Mouse (Mus musculus) cerebellum, postnatal 36 days (tissue): Measurements from ENCODE around the gene Rec114.

ENCODE experiments used
- DNase-seq, 2 experiments: peaks; one replicate each; pipeline ENCODE4 v3.0.0; 2021 to 2022; ENCODE audit warnings: mixed read lengths in 2 of 2

Gene Rec114

DNA sequence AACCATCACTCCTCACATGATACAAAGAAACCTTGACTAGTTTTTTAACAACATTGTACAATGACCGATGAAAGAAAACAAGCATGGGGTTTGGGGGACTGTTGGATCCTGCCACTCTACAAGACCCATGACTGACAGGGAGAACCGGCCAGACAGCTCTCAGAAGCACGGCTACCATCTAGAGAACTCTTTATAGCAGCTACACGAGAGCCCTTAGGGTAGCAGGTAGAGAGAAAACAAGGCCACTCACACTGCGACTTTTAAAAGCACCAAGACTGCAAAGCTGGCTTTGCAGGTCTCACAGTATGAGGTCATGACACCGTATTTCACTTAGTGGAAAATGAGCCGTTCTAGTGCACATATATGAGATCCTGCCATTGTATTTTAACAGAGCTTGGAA is 33.1 kb downstream of the Rec114 start:
- no peak for DNase-seq

DNA sequence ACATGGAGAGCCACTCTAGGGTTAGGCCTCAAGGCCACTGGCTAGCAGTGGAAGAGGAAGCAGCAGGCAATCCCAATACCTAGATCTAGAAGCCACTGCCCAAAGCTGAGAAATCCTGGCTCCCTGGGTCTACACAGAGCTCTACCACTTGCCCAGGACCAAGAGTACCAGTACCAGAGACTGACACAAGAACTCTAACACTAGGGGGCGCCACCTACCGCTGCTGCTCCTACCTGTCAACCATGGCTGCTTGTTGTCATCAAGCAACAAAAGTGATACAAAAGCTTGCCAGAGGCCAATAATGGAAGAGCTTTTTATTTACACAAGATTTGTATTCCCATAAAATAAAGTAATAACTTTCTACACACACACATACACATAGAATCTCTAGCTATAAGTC is 33.8 kb downstream of the Rec114 start:
- DNase-seq = peak; percentile 66 to 72

DNA sequence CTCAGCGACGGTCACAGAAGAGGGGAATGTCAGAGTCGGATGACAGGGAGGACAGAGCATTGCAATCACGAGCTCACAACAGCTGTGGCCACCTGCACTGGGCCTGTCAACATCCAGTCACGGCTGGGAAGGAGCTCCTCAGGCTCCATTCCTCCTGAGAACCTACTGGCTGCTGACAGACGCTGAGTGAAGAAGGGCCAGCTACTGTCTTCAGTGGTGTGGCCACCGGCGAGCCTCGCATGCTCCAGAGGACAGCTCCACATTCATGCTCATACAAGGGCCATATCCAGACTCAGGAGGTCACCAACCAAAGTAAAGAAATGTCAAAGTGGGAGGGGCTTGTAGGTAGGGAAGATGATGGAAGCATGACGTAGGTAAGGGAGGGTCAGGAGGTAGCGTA is 36.0 kb downstream of the Rec114 start:
- no peak for DNase-seq

DNA sequence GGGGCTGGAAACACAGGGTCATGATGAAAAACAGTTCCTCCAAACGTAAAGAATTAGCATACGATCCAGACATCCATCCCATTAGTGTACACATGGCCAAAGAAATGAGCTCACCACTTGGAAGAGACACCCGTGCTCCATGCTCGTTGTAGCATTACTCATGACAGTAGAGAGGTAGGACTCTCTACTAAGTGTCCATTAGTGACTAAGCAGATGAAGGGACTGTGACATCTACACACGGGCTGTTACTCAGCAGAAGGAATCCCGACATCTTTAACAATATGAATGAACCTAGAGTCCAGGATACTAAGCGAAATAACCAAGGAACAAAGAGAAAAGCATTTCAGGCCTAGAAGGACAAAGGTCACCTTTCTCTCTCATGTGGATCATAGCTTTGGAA is 37.7 kb downstream of the Rec114 start:
- DNase-seq = no peak

DNA sequence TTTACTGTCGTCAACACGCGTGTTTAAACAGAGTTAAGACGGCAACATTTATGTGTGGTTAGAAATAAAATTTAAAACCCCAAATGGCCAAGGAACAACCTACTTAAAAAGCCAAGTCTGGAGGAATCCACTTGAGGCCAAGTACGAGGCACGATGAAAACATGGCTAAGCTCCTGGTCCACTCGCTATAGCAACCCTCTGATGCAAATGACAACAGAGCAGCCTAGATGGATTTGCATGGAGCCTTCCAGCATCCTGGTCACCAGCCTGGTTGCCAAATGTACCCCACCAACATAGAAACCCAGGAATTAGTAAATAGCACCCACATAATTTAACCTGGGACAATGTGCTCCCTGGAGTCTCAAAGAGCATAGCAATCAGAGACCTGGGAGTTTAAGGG is 40.0 kb downstream of the Rec114 start:
- no peak for DNase-seq

DNA sequence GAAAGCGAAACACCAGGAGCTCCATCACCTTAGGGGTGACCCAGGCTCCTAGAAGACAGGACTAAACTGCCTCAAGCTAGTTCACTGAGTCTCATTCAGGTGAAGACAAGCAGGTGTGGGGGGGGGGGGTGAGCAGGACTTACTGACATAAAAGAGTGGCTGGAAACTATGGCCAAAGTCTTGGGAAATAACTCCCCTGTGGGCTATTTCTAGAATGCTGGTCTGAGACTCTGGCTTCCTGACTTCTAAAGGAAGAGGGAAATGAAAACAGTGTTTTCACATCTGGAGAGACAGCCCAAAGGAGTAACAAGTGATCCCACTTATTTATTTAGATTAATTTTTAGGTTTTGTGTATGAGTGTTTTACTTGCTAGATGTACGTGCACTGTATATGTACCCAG is 42.0 kb downstream of the Rec114 start:
- DNase-seq = no peak

DNA sequence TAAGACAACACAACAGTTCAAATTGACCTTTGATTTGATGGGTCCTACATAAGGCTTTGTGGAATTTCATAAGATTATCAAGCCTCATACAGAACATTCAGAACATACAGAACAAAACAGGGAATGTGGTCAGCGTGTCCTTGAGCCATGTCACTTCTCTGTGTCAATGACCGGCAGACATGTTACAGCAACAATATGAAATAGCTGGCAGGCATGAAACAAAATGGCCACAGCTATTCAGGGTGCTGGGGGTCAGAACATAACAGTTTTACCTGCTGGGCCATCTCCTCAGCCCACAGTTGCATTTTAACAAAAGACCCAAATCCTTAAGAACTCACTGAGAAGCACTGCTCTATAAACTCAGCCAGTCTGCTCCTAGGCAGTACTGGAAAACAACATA is 45.3 kb downstream of the Rec114 start:
- no peak for DNase-seq

DNA sequence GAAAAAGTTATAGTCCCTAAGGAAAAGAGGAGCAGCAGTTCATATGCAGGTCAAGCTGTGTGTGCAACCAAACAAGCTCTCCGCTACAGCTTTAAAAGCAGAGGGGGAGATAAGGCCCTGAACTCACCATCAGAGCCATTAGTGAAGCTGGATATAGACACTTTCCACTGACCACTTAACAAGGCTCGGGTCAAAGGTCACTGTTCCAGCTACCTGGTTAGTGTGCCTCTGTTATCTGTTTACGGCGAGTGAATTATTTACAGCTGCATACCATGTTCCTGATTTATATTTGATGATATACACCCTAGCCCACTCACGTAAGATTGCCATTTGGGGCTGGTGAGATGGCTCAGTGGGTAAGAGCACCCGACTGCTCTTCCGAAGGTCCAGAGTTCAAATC is 52.3 kb downstream of the Rec114 start:
- no peak for DNase-seq

DNA sequence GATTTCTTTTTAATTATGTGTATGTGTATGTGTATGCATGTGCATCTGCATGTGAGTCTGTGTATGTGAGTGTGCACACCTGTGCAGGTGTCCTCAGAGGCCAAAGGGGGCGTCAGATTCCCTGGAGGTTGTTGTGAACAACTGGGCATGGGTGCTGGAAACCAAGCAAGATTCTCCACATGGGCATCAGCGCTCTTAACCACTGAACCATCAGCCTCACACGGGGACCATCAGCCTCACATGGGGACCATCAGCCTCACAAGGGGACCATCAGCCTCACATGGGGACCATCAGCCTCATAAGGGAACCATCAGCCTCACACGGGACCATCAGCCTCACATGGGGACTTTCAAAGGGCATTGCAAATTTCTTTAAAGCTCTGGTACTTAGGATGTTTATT is 53.1 kb downstream of the Rec114 start:
- no peak for DNase-seq

DNA sequence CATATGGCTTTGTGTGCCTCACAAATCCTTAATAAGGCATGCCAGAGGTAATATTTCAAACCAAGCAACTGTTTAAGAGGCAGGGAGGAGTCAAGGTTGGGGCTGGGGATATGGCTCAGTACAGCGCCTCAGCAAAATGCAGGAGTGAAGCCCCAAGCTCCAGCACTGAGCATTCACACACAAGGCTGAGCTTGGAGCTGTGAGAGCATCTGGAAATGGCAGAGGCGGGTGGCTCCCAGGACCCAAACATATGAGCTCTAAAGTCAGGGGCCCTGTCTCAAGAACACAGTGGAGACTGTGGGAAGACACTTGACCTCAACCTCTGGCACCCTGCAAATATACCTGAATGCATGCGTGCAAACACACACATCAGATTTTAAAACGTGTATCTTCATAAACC is 55.7 kb downstream of the Rec114 start:
- DNase-seq = no peak

DNA sequence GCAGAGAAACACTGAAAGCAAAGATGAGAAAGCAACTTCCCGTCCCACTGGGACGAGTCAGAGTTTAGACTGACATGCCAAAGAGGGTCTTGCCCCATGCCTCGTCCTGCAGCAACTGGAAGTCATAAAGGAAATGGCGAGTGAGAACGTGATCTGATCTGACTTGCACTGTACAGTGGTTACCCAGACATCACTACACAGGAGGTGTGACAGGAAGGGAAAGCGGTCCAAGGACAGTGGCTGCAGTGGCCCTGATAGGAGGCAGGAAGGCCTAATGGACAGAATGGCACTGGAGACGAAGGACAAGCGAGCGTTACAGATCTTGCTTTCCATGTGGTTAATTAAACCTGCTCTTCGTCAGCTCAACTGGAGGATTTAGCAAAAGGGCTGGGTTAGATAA is 58.5 kb downstream of the Rec114 start:
- DNase-seq = no peak

DNA sequence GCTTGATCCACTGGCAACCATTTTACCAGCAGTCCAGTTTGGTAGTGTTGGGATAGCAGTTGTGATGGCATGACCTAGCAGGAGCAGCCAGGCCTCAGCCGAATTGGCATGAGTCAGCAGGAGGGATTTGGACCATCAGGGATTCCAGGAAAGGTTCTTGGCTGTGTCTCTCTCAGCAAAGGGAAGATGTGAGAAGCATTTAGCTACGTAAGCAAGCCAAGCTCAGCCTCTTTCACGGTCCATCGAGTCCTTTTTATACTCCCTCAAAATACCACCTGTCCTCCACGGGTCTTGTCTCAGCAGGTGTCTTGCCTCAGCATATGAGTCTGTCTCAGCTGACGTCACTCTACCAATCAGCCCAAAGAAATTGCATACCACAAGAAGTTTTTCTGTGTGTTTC is 60.4 kb downstream of the Rec114 start:
- DNase-seq = no peak

DNA sequence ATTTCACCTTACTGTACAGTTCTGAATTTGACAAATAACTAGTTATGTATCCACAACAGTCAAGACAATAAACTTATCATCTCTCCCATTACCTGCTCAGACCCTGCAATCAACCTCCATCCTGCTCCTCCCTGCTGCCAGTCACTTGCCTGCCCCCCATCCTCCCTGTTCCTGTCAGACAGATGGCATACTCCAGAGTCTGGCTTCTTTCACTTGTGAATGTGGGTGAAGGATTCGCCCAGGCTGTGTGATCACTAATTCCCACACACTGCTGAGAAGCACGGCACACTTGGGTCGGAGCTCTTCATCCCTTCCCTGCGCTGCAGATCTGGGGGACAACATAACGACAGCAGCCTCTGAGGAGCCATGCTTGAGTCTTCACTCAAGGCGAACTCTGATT is 61.7 kb downstream of the Rec114 start:
- no peak for DNase-seq

DNA sequence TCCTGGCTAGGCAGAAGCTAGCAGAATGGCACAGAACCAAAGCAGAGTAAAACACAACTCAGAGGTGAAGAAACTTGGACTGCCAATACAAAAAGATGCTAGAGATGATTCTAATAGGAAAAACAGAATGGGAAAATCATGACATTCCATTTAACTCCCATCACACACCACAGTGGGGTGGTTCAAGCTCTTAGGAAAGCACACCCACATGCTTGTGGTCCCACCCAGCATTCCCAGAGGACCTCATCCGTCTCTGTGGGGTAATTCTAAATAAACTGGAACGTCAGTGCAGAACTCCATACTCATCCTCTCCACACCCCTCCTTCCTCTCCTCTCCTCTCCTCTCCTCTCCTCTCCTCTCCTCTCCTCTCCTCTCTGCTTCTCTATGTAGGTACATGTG is 62.4 kb downstream of the Rec114 start:
- DNase-seq = no peak

DNA sequence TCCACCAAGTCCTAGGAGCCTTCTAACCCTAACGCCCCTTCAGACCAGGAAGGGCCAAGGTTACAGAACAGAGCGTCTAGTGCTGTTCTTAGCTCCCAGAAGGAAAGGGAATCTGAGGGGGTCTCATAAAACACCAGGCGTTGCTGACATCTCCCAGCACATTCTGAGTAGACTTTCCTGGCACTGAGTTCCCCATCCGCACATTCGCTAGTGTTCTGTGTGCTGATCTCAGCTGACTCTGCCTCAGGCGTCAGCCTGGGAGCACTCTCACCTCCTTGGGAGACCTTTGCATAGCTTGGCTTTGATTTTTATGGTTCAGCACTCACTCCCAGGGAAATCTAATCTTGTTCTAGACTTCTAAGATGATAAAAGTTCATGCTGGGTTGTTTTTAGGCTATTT is 68.4 kb downstream of the Rec114 start:
- DNase-seq = no peak

DNA sequence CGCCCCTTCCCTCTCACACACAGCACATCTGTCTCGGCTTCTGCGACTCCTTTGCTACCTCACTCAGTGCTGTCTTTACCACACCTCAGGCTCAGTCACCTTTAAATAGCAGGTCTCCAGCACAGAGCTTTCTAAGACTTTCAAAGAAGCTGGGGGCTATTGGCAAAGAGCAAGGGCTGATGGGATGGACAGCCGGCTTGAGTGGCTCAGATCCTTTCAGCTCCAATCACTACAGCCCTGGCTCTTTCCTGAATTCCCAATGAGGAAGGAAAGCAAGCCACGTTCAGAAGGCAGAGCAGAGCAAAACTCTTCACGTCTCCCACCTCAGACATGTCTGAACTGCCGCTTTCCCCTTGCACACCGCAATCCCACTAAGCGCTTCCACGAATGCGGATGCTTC is 69.0 kb downstream of the Rec114 start:
- no peak for DNase-seq

DNA sequence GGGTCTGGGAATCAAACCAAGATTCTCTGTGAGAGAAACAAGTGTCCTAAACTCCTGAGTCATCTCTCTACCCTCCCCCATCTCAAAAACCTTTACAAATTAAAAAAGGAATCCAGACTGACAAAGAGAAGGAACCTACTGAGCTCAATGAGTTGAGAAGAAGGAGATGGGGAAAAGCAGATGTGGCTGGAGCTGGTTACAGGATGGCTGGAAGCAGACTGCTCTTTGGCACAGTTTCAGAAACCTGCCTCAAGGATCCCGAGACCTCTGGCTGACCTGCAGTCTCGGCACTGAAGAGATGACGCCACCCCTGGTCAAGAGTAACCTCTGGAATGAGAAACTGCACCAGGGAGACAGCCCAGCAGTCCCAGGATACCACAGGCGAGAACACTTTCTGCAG is 71.3 kb downstream of the Rec114 start:
- DNase-seq = no peak

DNA sequence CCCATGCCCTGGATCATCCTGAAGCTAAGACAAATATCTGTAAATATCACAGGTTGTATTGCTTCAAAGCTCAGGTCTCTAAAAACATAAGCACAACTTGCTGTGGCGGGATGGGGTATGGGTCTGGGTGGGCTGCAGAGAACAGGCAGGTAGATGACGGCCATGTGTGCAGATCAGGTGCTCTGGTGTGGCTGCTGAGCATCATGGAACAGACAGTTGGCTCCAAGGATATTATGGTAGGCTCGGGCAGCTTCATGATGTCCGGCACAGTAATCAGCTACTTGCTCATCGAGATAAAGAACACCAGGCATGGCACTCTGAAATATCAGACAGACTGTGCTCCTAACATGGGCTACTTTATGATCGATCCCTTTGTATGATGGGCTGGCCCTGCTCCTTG is 73.9 kb downstream of the Rec114 start:
- DNase-seq = no peak

DNA sequence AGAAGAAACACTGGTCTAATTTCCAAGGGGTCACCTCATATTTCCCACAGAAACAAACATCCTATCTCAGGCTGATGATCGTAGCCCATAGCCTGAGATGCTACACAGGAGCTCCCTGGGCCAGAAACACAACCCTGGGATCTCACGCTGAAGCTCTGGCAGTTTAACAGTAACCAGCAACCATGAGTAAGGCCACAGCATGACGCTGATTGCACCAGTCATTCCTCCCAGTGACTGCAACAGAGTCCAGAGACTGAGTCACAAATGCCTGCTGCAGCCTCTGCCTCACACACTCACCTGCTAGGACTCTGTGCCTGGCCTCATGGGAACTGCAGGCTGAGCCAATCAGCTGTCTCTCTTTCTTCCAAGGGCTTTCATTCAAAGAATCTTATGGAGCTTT is 74.7 kb downstream of the Rec114 start:
- DNase-seq = peak in 1 of 2 experiments; percentile 28

DNA sequence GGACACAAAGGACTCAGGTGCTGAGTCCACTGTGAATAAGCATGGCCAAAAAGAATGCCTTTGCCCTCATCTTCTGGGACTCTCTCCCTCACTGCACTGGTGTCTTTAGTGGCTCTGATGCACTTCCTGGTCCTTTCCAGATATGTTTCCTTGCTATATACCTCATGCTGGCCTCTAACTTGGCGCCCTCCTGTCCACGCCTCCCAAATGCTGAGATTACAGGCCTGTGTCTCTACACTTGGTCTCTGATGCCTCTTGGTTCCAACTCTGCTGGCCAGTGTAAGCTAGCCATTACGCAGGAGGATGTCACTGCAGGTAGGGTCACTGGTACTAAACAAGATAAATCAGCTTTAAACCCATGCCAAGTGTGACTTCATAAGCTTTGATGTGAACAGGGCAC is 75.6 kb downstream of the Rec114 start:
- DNase-seq = no peak

DNA sequence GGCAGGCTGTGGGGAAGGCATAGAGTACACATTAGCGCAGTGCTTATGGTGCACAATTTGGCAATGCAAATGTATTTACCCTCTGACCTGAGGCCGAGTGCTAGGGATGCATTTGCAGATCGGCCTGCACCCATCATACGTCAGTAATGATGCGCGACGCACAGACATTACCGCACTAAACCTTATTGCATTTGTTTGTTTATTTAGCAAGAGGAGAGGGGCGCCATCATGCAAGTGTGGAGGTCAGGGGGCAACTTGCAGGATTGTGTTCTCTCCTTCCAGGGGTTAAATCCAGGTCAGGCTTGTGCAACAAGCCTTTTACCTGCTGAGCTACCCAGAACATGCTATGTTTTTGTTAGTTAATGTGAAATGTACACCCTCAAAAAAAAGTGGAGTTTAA is 76.5 kb downstream of the Rec114 start:
- no peak for DNase-seq

DNA sequence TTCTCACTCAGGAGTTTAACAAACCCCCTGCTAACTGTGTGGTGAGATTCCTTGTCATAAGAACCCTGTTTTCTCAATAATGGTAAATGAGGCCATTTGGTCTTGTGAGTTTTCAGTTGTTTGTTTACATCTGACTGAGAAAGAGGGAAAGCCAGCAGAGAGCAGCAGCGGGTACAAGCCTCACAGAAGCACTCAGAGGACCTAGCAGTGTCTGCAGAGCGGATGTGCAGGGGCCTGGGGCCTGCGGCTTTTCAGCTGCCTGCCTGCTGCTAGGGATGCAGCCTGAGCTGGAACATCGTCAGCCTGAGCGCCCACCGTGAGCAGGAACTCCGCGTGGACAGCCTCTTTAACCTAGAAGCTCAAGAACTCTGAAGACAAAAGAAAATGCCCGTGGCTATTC is 77.6 kb downstream of the Rec114 start:
- no peak for DNase-seq

DNA sequence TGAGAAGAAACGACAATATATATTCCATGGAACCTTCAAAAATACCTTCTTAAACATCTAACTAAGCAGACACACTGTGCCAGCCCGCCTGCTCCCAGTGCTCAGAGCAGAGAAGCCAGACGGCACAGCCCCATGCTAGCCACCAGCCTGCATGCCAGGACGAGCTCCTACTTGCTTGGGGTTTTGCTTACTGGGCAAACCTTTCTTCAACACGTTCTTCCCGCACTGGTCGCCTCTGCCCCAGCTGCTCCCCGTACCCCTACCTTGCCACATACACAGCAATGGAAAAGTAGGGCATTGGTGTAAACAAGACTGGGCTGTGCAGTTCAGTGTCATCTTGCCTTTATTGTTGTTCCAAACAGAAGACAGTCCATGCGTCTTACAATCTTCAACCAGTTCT is 78.3 kb downstream of the Rec114 start:
- no peak for DNase-seq

DNA sequence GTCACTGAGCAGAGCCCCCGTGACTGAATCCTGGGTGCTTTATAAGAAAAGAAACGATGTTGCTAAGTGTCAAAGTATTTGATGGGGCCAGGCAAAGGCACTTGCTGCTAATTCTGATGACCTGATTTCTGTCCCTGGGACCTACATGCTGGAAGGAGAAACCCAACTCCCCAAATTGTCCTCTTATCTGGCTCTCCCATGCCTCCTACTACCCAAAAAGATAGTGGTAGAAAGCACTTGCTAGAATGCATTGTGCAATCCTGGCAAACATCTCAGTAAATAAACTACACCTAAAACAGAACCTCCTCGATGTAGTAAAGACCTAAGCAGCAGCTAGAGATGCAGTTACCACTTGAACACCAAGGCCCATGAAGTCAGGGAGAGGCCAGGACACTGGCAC is 81.0 kb downstream of the Rec114 start:
- no peak for DNase-seq

DNA sequence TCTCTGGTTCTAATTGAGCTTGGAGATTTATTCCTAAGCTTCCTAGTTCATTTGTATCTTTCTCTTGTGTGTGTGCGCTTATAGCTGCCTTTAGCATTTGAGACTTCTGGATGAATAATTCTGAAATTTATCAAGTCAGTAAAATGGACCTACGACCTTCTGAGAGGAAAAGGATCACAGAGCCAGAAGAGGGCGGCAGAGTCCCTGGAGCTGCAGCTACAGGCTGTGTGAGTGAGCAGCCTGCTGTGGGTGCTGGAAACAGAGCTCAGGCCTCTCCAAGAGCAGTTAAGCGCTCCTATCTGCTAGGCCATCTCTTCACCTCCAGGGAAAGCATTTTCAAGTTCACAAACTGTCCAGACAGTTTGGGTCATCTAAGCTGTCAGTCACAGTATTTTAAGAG is 81.8 kb downstream of the Rec114 start:
- no peak for DNase-seq

DNA sequence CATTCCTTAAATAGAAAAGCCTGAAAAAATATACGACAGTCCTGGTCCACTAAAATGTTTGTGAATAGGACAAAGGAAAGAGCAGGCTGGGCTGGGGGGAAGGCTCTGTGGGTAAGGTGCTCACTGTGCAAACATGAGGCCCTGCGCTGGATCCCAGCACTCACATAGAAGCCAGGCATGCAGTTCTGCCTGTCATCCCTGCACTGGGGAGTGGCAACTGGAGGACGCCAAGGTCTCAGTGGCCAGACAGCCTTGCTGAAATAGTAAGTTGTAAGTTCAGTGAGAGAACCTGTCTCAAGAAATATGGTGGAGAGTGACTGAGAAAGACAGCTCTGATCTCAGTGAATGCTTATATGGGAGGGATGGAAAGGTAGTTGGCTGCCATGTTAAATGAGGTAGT is 83.1 kb downstream of the Rec114 start:
- DNase-seq = no peak
